Mouse (Mus musculus) hindbrain, embryonic 11.5 days (tissue): Measurements from ENCODE around the gene Psmd3. TPM values are rescaled to one million over a fixed set of nuclear protein-coding genes. Genes with fewer than 3 reads are reported as not detected.

Experiments used
- ATAC-seq: fragments of 200-750 bp; cut with Nextera tagmentation; 2 replicates; pipeline ENCODE4 v1.8.0; 2017; ENCODE audit warnings: mild to moderate bottlenecking, moderate TSS enrichment, moderate library complexity; ENCODE audit not compliant: low FRiP score
- DNase-seq: peaks from one replicate; pipeline ENCODE4 v3.0.0-alpha.2; 2015; ENCODE audit warnings: low spot score
- H3K27ac ChIP-seq: fragments of 300-500 bp; sonication (generic); 2 replicates; pipeline ENCODE4 v1.5.1; 2014; ENCODE audit warnings: mild to moderate bottlenecking, low read depth, low read length
- H3K27me3 ChIP-seq: fragments of 300-500 bp; sonication (generic); 2 replicates; pipeline ENCODE4 v1.6.1; 2014; ENCODE audit warnings: mild to moderate bottlenecking, low read length, moderate library complexity, mixed read lengths; ENCODE audit not compliant: control insufficient read depth, insufficient read depth
- H3K36me3 ChIP-seq: fragments of 300-500 bp; sonication (generic); 2 replicates; pipeline ENCODE4 v1.6.1; 2014; ENCODE audit warnings: mild to moderate bottlenecking, low read length, moderate library complexity, mixed read lengths; ENCODE audit not compliant: control insufficient read depth, insufficient read depth
- H3K4me1 ChIP-seq: fragments of 300-500 bp; sonication (generic); replicated peaks from 2 replicates; pipeline ENCODE4 v1.6.1; 2014; ENCODE audit warnings: low read length, mixed read lengths; ENCODE audit not compliant: control insufficient read depth, insufficient read depth
- H3K4me2 ChIP-seq: fragments of 300-500 bp; sonication (generic); replicated peaks from 2 replicates; pipeline ENCODE4 v1.6.1; 2014; ENCODE audit warnings: mild to moderate bottlenecking, low read depth, low read length
- H3K4me3 ChIP-seq: fragments of 300-500 bp; sonication (generic); 2 replicates; pipeline ENCODE4 v1.5.1; 2014; ENCODE audit warnings: low read depth, low read length
- H3K9ac ChIP-seq: fragments of 300-500 bp; sonication (generic); 2 replicates; pipeline ENCODE4 v1.6.1; 2014; ENCODE audit warnings: low read depth, low read length
- H3K9me3 ChIP-seq: fragments of 300-500 bp; sonication (generic); 2 replicates; pipeline ENCODE4 v1.6.1; 2016; ENCODE audit warnings: low read length; ENCODE audit not compliant: control insufficient read depth
- WGBS: fragments of 180-500 bp; shearing (Covaris S2); extraction: QIAGEN DNeasy Blood & Tissue Kit; methylation state at CpG from one replicate; pipeline ENCODE4 v1.1.7; 2014; 5-methylcytosine and 5-hydroxymethylcytosine counted together
- polyA plus RNA-seq: library from polyadenylated mRNA; unstranded; fragments of >200 nt; fragmentation: Nextera tagmentation; extraction: Ambion mirVana; gene quantifications from 2 replicates; pipeline ENCODE4 v1.2.1, GENCODE M21; 2014

Psmd3 gene
- polyA plus RNA-seq, 1 experiment from 2014 or later: 155 TPM

GRCm38 (mm10) chr11:98741622-98742396 is 59.5 kb downstream of the Psmd3 start:
- peak overlapping the region; percentile 96 for H3K27ac ChIP-seq
- H3K4me2 ChIP-seq: peak overlapping the region; percentile 79
- H3K9me3 ChIP-seq: no peaks in the 10 kb centered on the region
- H3K36me3 ChIP-seq: no peaks in the 10 kb centered on the region
- H3K4me3 ChIP-seq: peak overlapping the region; percentile 82
- DNase-seq (peak; percentile 88), ATAC-seq (peak; percentile 64)
- WGBS: 1% methylated on average over 50 of the region's 86 CpGs
- H3K9ac ChIP-seq: peak overlapping the region; percentile 93
- peaks cover 32% of the 10 kb centered on the region for H3K4me1 ChIP-seq
- H3K27me3 ChIP-seq: no peaks in the 10 kb centered on the region

GRCm38 (mm10) chr11:98742397-98743291 is 60.3 kb downstream of the Psmd3 start:
- Histone ChIP-seq H3K4me2 (peak overlapping the region; percentile 79), H3K27ac (peak overlapping the region; percentile 96), H3K9me3 (no peaks in the 10 kb centered on the region), H3K36me3 (no peaks in the 10 kb centered on the region), H3K4me3 (peak overlapping the region; percentile 82), H3K27me3 (no peaks in the 10 kb centered on the region), H3K9ac (peak overlapping the region; percentile 93), H3K4me1 (peaks cover 38% of the 10 kb centered on the region)
- 5% methylated on average over 17 of the region's 21 CpGs for WGBS
- ATAC-seq (peak; percentile 21), DNase-seq (peak; percentile 56)

- DNase-seq (peak; percentile 78), ATAC-seq (peak; percentile 8; the same call in 1 of the 2 replicates)
- H3K27me3 ChIP-seq: no peaks in the 10 kb centered on the region
- H3K27ac ChIP-seq: peak overlapping the region; percentile 96
- no peaks in the 10 kb centered on the region for H3K9me3 ChIP-seq
- H3K4me1 ChIP-seq: peaks cover 48% of the 10 kb centered on the region
- H3K4me2 ChIP-seq: peak overlapping the region; percentile 79
- no peaks in the 10 kb centered on the region for H3K36me3 ChIP-seq
- WGBS: 7% methylated on average over 9 of the region's 9 CpGs
- peak overlapping the region; percentile 82 for H3K4me3 ChIP-seq
- peak overlapping the region; percentile 59 for H3K9ac ChIP-seq
These were observed 61.4 kb downstream of the Psmd3 start for GRCm38 (mm10) chr11:98743655-98744345.

GRCm38 (mm10) chr11:98744456-98745019 is 62.2 kb downstream of the Psmd3 start:
- Histone ChIP-seq H3K27ac (peak overlapping the region; percentile 96), H3K9me3 (no peaks in the 10 kb centered on the region), H3K4me1 (peaks cover 53% of the 10 kb centered on the region), H3K36me3 (no peaks in the 10 kb centered on the region), H3K9ac (peak overlapping the region; percentile 59), H3K27me3 (no peaks in the 10 kb centered on the region), H3K4me2 (peak overlapping the region; percentile 79), H3K4me3 (peak overlapping the region; percentile 82)
- ATAC-seq (no peak), DNase-seq (no peak)
- 38% methylated on average over 7 of the region's 7 CpGs for WGBS

Other genes starting within 250 kb of the Psmd3 start
- 152 and 167 TPM in 2 replicates for gene Mien1, start 243.6 kb upstream of the Psmd3 start, polyA plus RNA-seq
- gene Grb7, start 236.2 kb upstream of the Psmd3 start, polyA plus RNA-seq: 2.1 and 3.3 TPM in 2 replicates
- 0.11 and 0.60 TPM in 2 replicates for gene Ikzf3, start 136.5 kb upstream of the Psmd3 start, polyA plus RNA-seq
- gene Zpbp2, start 131.5 kb upstream of the Psmd3 start, polyA plus RNA-seq: 0.21 TPM in 1 of 2 replicates, not detected in the other
- gene Ormdl3, start 95.2 kb upstream of the Psmd3 start, polyA plus RNA-seq: 10.9 and 12.2 TPM in 2 replicates
- gene Lrrc3c, start 84.3 kb upstream of the Psmd3 start, polyA plus RNA-seq: not detected in 2 replicates
- gene Gm12355, start 56.9 kb upstream of the Psmd3 start, polyA plus RNA-seq: 0.85 and 1.8 TPM in 2 replicates
- not detected in 2 replicates for gene Gsdma3, start 56.2 kb upstream of the Psmd3 start, polyA plus RNA-seq
- gene Gsdma2, start 35.8 kb upstream of the Psmd3 start, polyA plus RNA-seq: not detected in 2 replicates
- not detected in 2 replicates for gene Gsdma, start 18.2 kb upstream of the Psmd3 start, polyA plus RNA-seq
- not detected in 2 replicates for gene Csf3, start 18.7 kb downstream of the Psmd3 start, polyA plus RNA-seq
- 47.3 and 60.8 TPM in 2 replicates for gene Med24, start 46.9 kb downstream of the Psmd3 start, polyA plus RNA-seq
- gene Thra, start 58.1 kb downstream of the Psmd3 start, polyA plus RNA-seq: 34.7 and 41.4 TPM in 2 replicates
- 0.92 and 1.4 TPM in 2 replicates for gene Nr1d1, start 92.8 kb downstream of the Psmd3 start, polyA plus RNA-seq
- gene Msl1, start 113.0 kb downstream of the Psmd3 start, polyA plus RNA-seq: 25.0 and 28.0 TPM in 2 replicates
- 44.6 and 49.6 TPM in 2 replicates for gene Casc3, start 122.4 kb downstream of the Psmd3 start, polyA plus RNA-seq
- gene Rapgefl1, start 154.2 kb downstream of the Psmd3 start, polyA plus RNA-seq: 2.0 and 2.2 TPM in 2 replicates
- 5.1 and 5.4 TPM in 2 replicates for gene Wipf2, start 181.1 kb downstream of the Psmd3 start, polyA plus RNA-seq
- 33.1 and 39.0 TPM in 2 replicates for gene Cdc6, start 225.2 kb downstream of the Psmd3 start, polyA plus RNA-seq
- gene Rara, start 245.3 kb downstream of the Psmd3 start, polyA plus RNA-seq: 48.3 and 51.2 TPM in 2 replicates